Mouse (Mus musculus): ENCODE results near the gene Hist1h4a. TPM values are rescaled to one million over a fixed set of nuclear protein-coding genes. Genes with fewer than 3 reads are reported as not detected.

The Hist1h4a gene
- polyA plus RNA-seq, 1 experiment from 2014 or later, result 0.43 TPM

GRCm38 (mm10) chr13:23717176-23717575, 43.9 kb downstream of the Hist1h4a start:
- 60% methylated on average over 11 of the region's 11 CpGs for WGBS
- Histone ChIP-seq H3K4me3 (ENCODE audit: low read depth, low read length) (no peak overlapping the region), H3K9ac (ENCODE audit: low read depth, low read length) (no peak overlapping the region), H3K36me3 (ENCODE audit: control insufficient read depth, insufficient read depth) (no peaks in the 10 kb centered on the region), H3K9me3 (ENCODE audit: control insufficient read depth) (no peaks in the 10 kb centered on the region), H3K27me3 (replicated peaks; ENCODE audit: control insufficient read depth, insufficient read depth, low read length) (no peaks in the 10 kb centered on the region), H3K4me2 (replicated peaks; ENCODE audit: low read depth) (no peak overlapping the region), H3K4me1 (replicated peaks; ENCODE audit: control insufficient read depth, insufficient read depth, low read length) (no peaks in the 10 kb centered on the region), H3K27ac (ENCODE audit: low read depth, low read length) (no peak overlapping the region)
- no peak for ATAC-seq
- no peak for TF ChIP-seq CTCF (IDR thresholded peaks at IDR 0.05; ENCODE audit: low read depth)

- Histone ChIP-seq H3K27ac (ENCODE audit: low read depth, low read length) (no peak overlapping the region), H3K27me3 (replicated peaks; ENCODE audit: control insufficient read depth, insufficient read depth, low read length) (no peaks in the 10 kb centered on the region), H3K36me3 (ENCODE audit: control insufficient read depth, insufficient read depth) (no peaks in the 10 kb centered on the region), H3K9me3 (ENCODE audit: control insufficient read depth) (no peaks in the 10 kb centered on the region), H3K9ac (ENCODE audit: low read depth, low read length) (no peak overlapping the region), H3K4me1 (replicated peaks; ENCODE audit: control insufficient read depth, insufficient read depth, low read length) (no peaks in the 10 kb centered on the region), H3K4me3 (ENCODE audit: low read depth, low read length) (no peak overlapping the region), H3K4me2 (replicated peaks; ENCODE audit: low read depth) (no peak overlapping the region)
- no peak for ATAC-seq
- WGBS, result 74% methylated on average over 5 of the region's 5 CpGs
- TF ChIP-seq CTCF (IDR thresholded peaks at IDR 0.05; ENCODE audit: low read depth), result no peak
Observed at GRCm38 (mm10) chr13:23716261-23717042, 44.6 kb downstream of the Hist1h4a start.

Small RNAs within 50 kb of the gene (microRNA-seq; reads per million reads assigned to microRNA genes)
- gene Gm44314, result not detected
- gene Gm44484, result not detected

Other genes with a start within 250 kb of the Hist1h4a start
- gene Hist1h4h, start 230.2 kb downstream of the Hist1h4a start, polyA plus RNA-seq (2015; fragmentation: Nextera tagmentation; extraction: Ambion mirVana), result 6.1 and 8.1 TPM in 2 replicates
- gene Hist1h2af, start 227.3 kb downstream of the Hist1h4a start, polyA plus RNA-seq (2015; fragmentation: Nextera tagmentation; extraction: Ambion mirVana), result 2.7 and 3.0 TPM in 2 replicates
- 1.2 and 2.1 TPM in 2 replicates for gene Hist1h3g, start 225.8 kb downstream of the Hist1h4a start, polyA plus RNA-seq (2015; fragmentation: Nextera tagmentation; extraction: Ambion mirVana)
- gene Hist1h2bh, start 217.8 kb downstream of the Hist1h4a start, polyA plus RNA-seq (2015; fragmentation: Nextera tagmentation; extraction: Ambion mirVana), result 0.18 and 0.23 TPM in 2 replicates
- gene Hist1h3f, start 217.2 kb downstream of the Hist1h4a start, polyA plus RNA-seq (2015; fragmentation: Nextera tagmentation; extraction: Ambion mirVana), result 0.37 TPM in 1 of 2 replicates, not detected in the other
- gene Hist1h4f, start 209.6 kb downstream of the Hist1h4a start, polyA plus RNA-seq (2015; fragmentation: Nextera tagmentation; extraction: Ambion mirVana), result 0.46 TPM in 1 of 2 replicates, not detected in the other
- gene Hist1h1d, start 208.0 kb downstream of the Hist1h4a start, polyA plus RNA-seq (2015; fragmentation: Nextera tagmentation; extraction: Ambion mirVana), result 0.13 and 0.21 TPM in 2 replicates
- gene Hist1h3e, start 198.9 kb downstream of the Hist1h4a start, polyA plus RNA-seq (2015; fragmentation: Nextera tagmentation; extraction: Ambion mirVana), result 2.2 and 2.4 TPM in 2 replicates
- 17.7 and 24.0 TPM in 2 replicates for gene Hist1h2ae, start 190.0 kb downstream of the Hist1h4a start, polyA plus RNA-seq (2015; fragmentation: Nextera tagmentation; extraction: Ambion mirVana)
- 3.1 and 4.4 TPM in 2 replicates for gene Hist1h2bg, start 189.8 kb downstream of the Hist1h4a start, polyA plus RNA-seq (2015; fragmentation: Nextera tagmentation; extraction: Ambion mirVana)
- 0.64 and 1.3 TPM in 2 replicates for gene Hist1h2bf, start 187.0 kb downstream of the Hist1h4a start, polyA plus RNA-seq (2015; fragmentation: Nextera tagmentation; extraction: Ambion mirVana)
- gene Hist1h2ad, start 186.8 kb downstream of the Hist1h4a start, polyA plus RNA-seq (2015; fragmentation: Nextera tagmentation; extraction: Ambion mirVana), result 0.97 and 1.3 TPM in 2 replicates
- gene Hist1h3d, start 185.5 kb downstream of the Hist1h4a start, polyA plus RNA-seq (2015; fragmentation: Nextera tagmentation; extraction: Ambion mirVana), result 1.6 and 2.3 TPM in 2 replicates
- gene Hist1h4d, start 179.6 kb downstream of the Hist1h4a start, polyA plus RNA-seq (2015; fragmentation: Nextera tagmentation; extraction: Ambion mirVana), result 34.7 and 35.3 TPM in 2 replicates
- gene Hist1h2be, start 140.1 kb downstream of the Hist1h4a start, polyA plus RNA-seq (2015; fragmentation: Nextera tagmentation; extraction: Ambion mirVana), result 0.30 and 0.46 TPM in 2 replicates
- 6.8 and 6.9 TPM in 2 replicates for gene Hist1h1e, start 138.7 kb downstream of the Hist1h4a start, polyA plus RNA-seq (2015; fragmentation: Nextera tagmentation; extraction: Ambion mirVana)
- 0.46 TPM in 2 replicates for gene Hist1h2ac, start 77.3 kb downstream of the Hist1h4a start, polyA plus RNA-seq (2015; fragmentation: Nextera tagmentation; extraction: Ambion mirVana)
- 211 and 224 TPM in 2 replicates for gene Hist1h2bc, start 77.0 kb downstream of the Hist1h4a start, polyA plus RNA-seq (2015; fragmentation: Nextera tagmentation; extraction: Ambion mirVana)
- not detected in 2 replicates for gene Hist1h1t, start 65.4 kb downstream of the Hist1h4a start, polyA plus RNA-seq (2015; fragmentation: Nextera tagmentation; extraction: Ambion mirVana)
- gene Hist1h4c, start 62.8 kb downstream of the Hist1h4a start, polyA plus RNA-seq (2015; fragmentation: Nextera tagmentation; extraction: Ambion mirVana), result 2.9 and 3.0 TPM in 2 replicates
- gene Hfe, start 50.4 kb downstream of the Hist1h4a start, polyA plus RNA-seq (2015; fragmentation: Nextera tagmentation; extraction: Ambion mirVana), result 12.5 TPM in 2 replicates
- 105 and 107 TPM in 2 replicates for gene Hist1h1c, start 22.4 kb downstream of the Hist1h4a start, polyA plus RNA-seq (2015; fragmentation: Nextera tagmentation; extraction: Ambion mirVana)
- gene Hist1h3c, start 15.6 kb downstream of the Hist1h4a start, polyA plus RNA-seq (2015; fragmentation: Nextera tagmentation; extraction: Ambion mirVana), result 1.2 and 1.4 TPM in 2 replicates
- 0.37 and 0.48 TPM in 2 replicates for gene Hist1h2bb, start 14.5 kb downstream of the Hist1h4a start, polyA plus RNA-seq (2015; fragmentation: Nextera tagmentation; extraction: Ambion mirVana)
- 11.7 and 12.1 TPM in 2 replicates for gene Hist1h2ab, start 10.1 kb downstream of the Hist1h4a start, polyA plus RNA-seq (2015; fragmentation: Nextera tagmentation; extraction: Ambion mirVana)
- 1.3 and 1.5 TPM in 2 replicates for gene Hist1h3b, start 9.0 kb downstream of the Hist1h4a start, polyA plus RNA-seq (2015; fragmentation: Nextera tagmentation; extraction: Ambion mirVana)
- gene Hist1h4b, start 4.2 kb downstream of the Hist1h4a start, polyA plus RNA-seq (2015; fragmentation: Nextera tagmentation; extraction: Ambion mirVana), result 0.76 and 1.4 TPM in 2 replicates
- gene Hist1h3a, start 1.2 kb upstream of the Hist1h4a start, polyA plus RNA-seq (2015; fragmentation: Nextera tagmentation; extraction: Ambion mirVana), result 4.1 and 4.5 TPM in 2 replicates
- 0.60 and 0.85 TPM in 2 replicates for gene Hist1h1a, start 2.4 kb upstream of the Hist1h4a start, polyA plus RNA-seq (2015; fragmentation: Nextera tagmentation; extraction: Ambion mirVana)
- gene Trim38, start 8.7 kb upstream of the Hist1h4a start, polyA plus RNA-seq (2015; fragmentation: Nextera tagmentation; extraction: Ambion mirVana), result 0.10 TPM in 1 of 2 replicates, not detected in the other
- gene Slc17a2, start 45.8 kb upstream of the Hist1h4a start, polyA plus RNA-seq (2015; fragmentation: Nextera tagmentation; extraction: Ambion mirVana), result 0.05 TPM in 1 of 2 replicates, not detected in the other
- gene Slc17a3, start 78.2 kb upstream of the Hist1h4a start, polyA plus RNA-seq (2015; fragmentation: Nextera tagmentation; extraction: Ambion mirVana), result 0.09 and 0.12 TPM in 2 replicates
- 0.68 and 0.98 TPM in 2 replicates for gene Slc17a1, start 106.5 kb upstream of the Hist1h4a start, polyA plus RNA-seq (2015; fragmentation: Nextera tagmentation; extraction: Ambion mirVana)
- 31.3 and 39.0 TPM in 2 replicates for gene Slc17a4, start 153.8 kb upstream of the Hist1h4a start, polyA plus RNA-seq (2015; fragmentation: Nextera tagmentation; extraction: Ambion mirVana)
- not detected in 2 replicates for gene Hist1h2ba, start 172.9 kb upstream of the Hist1h4a start, polyA plus RNA-seq (2015; fragmentation: Nextera tagmentation; extraction: Ambion mirVana)
- not detected in 2 replicates for gene Hist1h2aa, start 173.2 kb upstream of the Hist1h4a start, polyA plus RNA-seq (2015; fragmentation: Nextera tagmentation; extraction: Ambion mirVana)
- 7.1 and 9.0 TPM in 2 replicates for gene Scgn, start 230.0 kb upstream of the Hist1h4a start, polyA plus RNA-seq (2015; fragmentation: Nextera tagmentation; extraction: Ambion mirVana)

Data from intestine, postnatal 0 days (tissue).